Mouse (Mus musculus): ENCODE measurements around the gene Rreb1. TPM values are rescaled to one million over a fixed set of nuclear protein-coding genes. Genes with fewer than 3 reads are reported as not detected.

Rreb1 gene
- total and polyA plus RNA-seq, 3 experiments = 8.1 to 34.0 TPM; not detected in 1

- Histone ChIP-seq H3K9me3 (replicated peaks; ENCODE audit: insufficient read depth, low read length) (no peaks in the 10 kb centered on the region), H3K27me3 (ENCODE audit: control insufficient read depth in 1 of 2, insufficient read depth in 2 of 2, low read length in 2 of 2) (no peaks in the 10 kb centered on the region), H3K79me2 (ENCODE audit: control insufficient read depth, insufficient read depth, low read length, poor library complexity) (no peaks in the 10 kb centered on the region), H3K9ac (ENCODE audit: control insufficient read depth, low read depth, low read length, poor library complexity, severe bottlenecking) (no peak overlapping the region), H3K36me3 (ENCODE audit: control insufficient read depth in 1 of 2, insufficient read depth in 2 of 2, low read length in 2 of 2) (peaks cover 5 to 7% of the 10 kb centered on the region in 2 experiments; a peak in 2 of 4 replicates), H3K27ac (ENCODE audit: control insufficient read depth, low read depth, low read length) (no peak overlapping the region), H3K4me1 (ENCODE audit: control insufficient read depth in 1 of 2, insufficient read depth in 2 of 2, low read length in 2 of 2) (peaks cover 2 to 7% of the 10 kb centered on the region in 2 experiments; a peak in 2 of 4 replicates), H3K4me3 (ENCODE audit: control insufficient read depth in 1 of 2, insufficient read depth in 1 of 2, low read depth in 2 of 2, low read length in 2 of 2) (no peak overlapping the region)
- DNase-seq (ENCODE audit: low read depth, low spot score) = no peak
- TF ChIP-seq MAZ (IDR thresholded peaks at IDR 0.05; ENCODE audit: low read depth, low read length) (no peak), E2F4 (IDR thresholded peaks at IDR 0.05; ENCODE audit: borderline replicate concordance, low read depth, low read length) (no peak), MXI1 (IDR thresholded peaks at IDR 0.05; ENCODE audit: low read depth, low read length) (no peak), TCF12 (IDR thresholded peaks at IDR 0.05; ENCODE audit: low read depth, low read length) (no peak), MAX (IDR thresholded peaks at IDR 0.05; ENCODE audit: low read length) (no peak), HCFC1 (IDR thresholded peaks at IDR 0.05; ENCODE audit: low read depth, low read length) (no peak), TBP (IDR thresholded peaks at IDR 0.05; ENCODE audit: low read depth, low read length) (no peak), USF2 (IDR thresholded peaks at IDR 0.05; ENCODE audit: borderline replicate concordance in 1 of 2, insufficient read depth in 1 of 2, low read depth in 1 of 2, low read length in 2 of 2) (no peak), MYC (IDR thresholded peaks at IDR 0.05; ENCODE audit: low read depth, low read length) (no peak), ZC3H11A (IDR thresholded peaks at IDR 0.05; ENCODE audit: low read depth, low read length) (no peak), MAFK (IDR thresholded peaks at IDR 0.05; ENCODE audit: borderline replicate concordance, low read depth, low read length) (no peak), NRF1 (IDR thresholded peaks at IDR 0.05; ENCODE audit: insufficient read depth, low read depth, low read length, poor library complexity, severe bottlenecking) (no peak)
Observed at GRCm38 (mm10) chr13:37952981-37953380, 174.8 kb downstream of the Rreb1 start.

GRCm38 (mm10) chr13:37954318-37954717 is 176.1 kb downstream of the Rreb1 start:
- peaks cover 4 to 7% of the 10 kb centered on the region in 2 experiments; a peak in 2 of 4 replicates for H3K36me3 ChIP-seq (ENCODE audit: control insufficient read depth in 1 of 2, insufficient read depth in 2 of 2, low read length in 2 of 2)
- no peak overlapping the region for H3K4me3 ChIP-seq (ENCODE audit: control insufficient read depth in 1 of 2, insufficient read depth in 1 of 2, low read depth in 2 of 2, low read length in 2 of 2)
- H3K27ac ChIP-seq (ENCODE audit: control insufficient read depth, low read depth, low read length) = no peak overlapping the region
- H3K27me3 ChIP-seq (ENCODE audit: control insufficient read depth in 1 of 2, insufficient read depth in 2 of 2, low read length in 2 of 2) = no peaks in the 10 kb centered on the region
- H3K4me1 ChIP-seq (ENCODE audit: control insufficient read depth in 1 of 2, insufficient read depth in 2 of 2, low read length in 2 of 2) = peaks cover 2 to 12% of the 10 kb centered on the region in 2 experiments; a peak in 3 of 4 replicates
- no peak for DNase-seq (ENCODE audit: low read depth, low spot score)
- no peak overlapping the region for H3K9ac ChIP-seq (ENCODE audit: control insufficient read depth, low read depth, low read length, poor library complexity, severe bottlenecking)
- H3K9me3 ChIP-seq (replicated peaks; ENCODE audit: insufficient read depth, low read length) = no peaks in the 10 kb centered on the region
- TF ChIP-seq ETS1 (IDR thresholded peaks at IDR 0.05; ENCODE audit: low read depth, low read length) = no peak
- no peak for TF ChIP-seq KAT2A (conservative IDR thresholded peaks at IDR 0.05; ENCODE audit: low read depth, low read length)
- TF ChIP-seq TAL1 (IDR thresholded peaks at IDR 0.05; ENCODE audit: low read length) = no peak
- TF ChIP-seq ZMIZ1 (IDR thresholded peaks at IDR 0.05; ENCODE audit: low read depth, low read length) = no peak
- TF ChIP-seq JUND (IDR thresholded peaks at IDR 0.05; ENCODE audit: low read depth, low read length) = no peak
- TF ChIP-seq EP300 (IDR thresholded peaks at IDR 0.05; ENCODE audit: low read depth in 1 of 2, low read length in 2 of 2) = no peak
- TF ChIP-seq CHD1 (IDR thresholded peaks at IDR 0.05; ENCODE audit: low read depth, low read length) = no peak
- H3K79me2 ChIP-seq (ENCODE audit: control insufficient read depth, insufficient read depth, low read length, poor library complexity) = no peaks in the 10 kb centered on the region
